18 mouse cellular contexts compared by ENCODE assay signal in the genomic region with DNA sequence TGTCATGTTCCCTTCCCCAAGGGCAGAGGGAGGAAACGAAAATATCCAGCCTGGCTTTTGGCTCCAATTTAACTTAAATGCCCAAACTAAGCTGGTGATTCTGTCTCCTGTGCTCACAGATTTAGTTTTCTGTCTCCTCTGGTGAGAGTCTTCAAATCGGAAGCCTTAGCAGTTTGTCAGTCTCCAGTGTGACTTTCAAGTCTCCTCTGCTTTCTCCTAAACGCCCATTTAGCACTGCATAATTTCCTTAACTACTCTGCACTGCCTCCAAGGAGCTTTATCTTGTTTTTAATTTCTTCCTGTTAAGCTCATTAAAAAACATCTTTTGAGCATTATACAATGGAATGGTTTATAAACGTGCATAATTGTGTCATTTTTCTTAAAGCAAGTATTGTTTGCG.
DNase-seq lines count a peak whose midpoint lies in the region; ATAC-seq and TF ChIP-seq lines count a peak whose summit lies in the region.
"Had no signal": no experiment of that assay in that cellular context is flagged by ENCODE, and none has a peak within 500 bp of the region (broad histone marks: within the 10 kb centered on the region; RNA-seq: fewer than 3 reads in every experiment).

No protein-coding gene starts in this region.

- no peak for TF ChIP-seq CTCF in left cerebral cortex, adult 2 months (IDR thresholded peaks at IDR 0.05)
- TF ChIP-seq CTCF in brain, embryonic 14.5 days (IDR thresholded peaks at IDR 0.05; ENCODE audit: borderline replicate concordance, extremely low read depth, insufficient read depth, insufficient read length): no peak

- 0 out of 2 replicates have a peak overlapping the region, but pooled peaks have one; percentile 40 for H3K27ac ChIP-seq in hindbrain, embryonic 15.5 days (replicated peaks)
- no peak overlapping the region for H3K27ac ChIP-seq in hindbrain, embryonic 10.5 days
- H3K27ac ChIP-seq in left cerebral cortex, adult 2 months: peak overlapping the region; percentile 33
- H3K27ac ChIP-seq: embryonic facial prominence, embryonic 12.5 days; gastrocnemius, adult 2 months had no signal

- 58% methylated on average over 5 of the region's 5 CpGs for WGBS in hindbrain, embryonic 15.5 days
- 72% methylated on average over 5 of the region's 5 CpGs for WGBS in hindbrain, embryonic 10.5 days

- intact Hi-C loops in left cerebral cortex, adult 2 months (cut with DNase I): no loop called here
- intact Hi-C loops in left cerebral cortex, postnatal 10 days (cut with DNase I): no loop called here

- H3K4me2 ChIP-seq in hindbrain, embryonic 15.5 days: no peak overlapping the region
- H3K4me2 ChIP-seq: embryonic facial prominence, embryonic 12.5 days; heart, embryonic 12.5 days had no signal

- no peaks in the 10 kb centered on the region for H3K27me3 ChIP-seq in hindbrain, embryonic 15.5 days
- H3K27me3 ChIP-seq in hindbrain, embryonic 10.5 days (ENCODE audit: insufficient read depth, poor library complexity, severe bottlenecking): no peaks in the 10 kb centered on the region
- H3K27me3 ChIP-seq: embryonic facial prominence, embryonic 12.5 days; heart, embryonic 12.5 days had no signal

- no peak overlapping the region for H3K4me3 ChIP-seq in hindbrain, embryonic 15.5 days
- no peak overlapping the region for H3K4me3 ChIP-seq in hindbrain, embryonic 10.5 days
- H3K4me3 ChIP-seq in left cerebral cortex, adult 2 months: no peak overlapping the region
- H3K4me3 ChIP-seq: embryonic facial prominence, embryonic 12.5 days; gastrocnemius, adult 2 months; heart, embryonic 12.5 days had no signal

- DNase-seq in hindbrain, embryonic 10.5 days (ENCODE audit: low spot score): no peak
- no peak for DNase-seq in left cerebral cortex, adult 2 months (ENCODE audit: extremely low spot score in 1 of 2, low spot score in 2 of 2)
- DNase-seq in left cerebral cortex, postnatal 10 days (ENCODE audit: extremely low spot score in 1 of 2, low spot score in 2 of 2): no peak
- DNase-seq in brain, adult 2 months (ENCODE audit: low read depth, low spot score): peak; percentile 50
- DNase-seq in brain, embryonic 14.5 days (ENCODE audit: low read depth): peak; percentile 32
- DNase-seq: adrenal gland, adult 8-10 months; adrenal gland, postnatal 36 days; cerebellum, adult 11-12 months; cerebellum, adult 9-10 months; cerebellum, postnatal 25 days; gastrocnemius, adult 2 months; gastrocnemius, postnatal 25 days had no signal

- no peak for ATAC-seq in hindbrain, embryonic 15.5 days (ENCODE audit: low FRiP score, low read depth)
- ATAC-seq: forebrain, embryonic 14.5 days; inflammation-experienced regulatory T-cells, adult 6 months; intestine, postnatal 0 days had no signal

- H3K36me3 ChIP-seq in hindbrain, embryonic 15.5 days: no peaks in the 10 kb centered on the region
- H3K36me3 ChIP-seq in hindbrain, embryonic 10.5 days: no peaks in the 10 kb centered on the region
- H3K36me3 ChIP-seq: embryonic facial prominence, embryonic 12.5 days; heart, embryonic 12.5 days had no signal

- TF ChIP-seq POLR2A in brain, embryonic 14.5 days (IDR thresholded peaks at IDR 0.05; ENCODE audit: borderline replicate concordance, extremely low read depth, insufficient read depth, insufficient read length, poor library complexity, severe bottlenecking): no peak

- H3K9me3 ChIP-seq in hindbrain, embryonic 15.5 days: no peaks in the 10 kb centered on the region
- H3K9me3 ChIP-seq in hindbrain, embryonic 10.5 days: no peaks in the 10 kb centered on the region
- H3K9me3 ChIP-seq: embryonic facial prominence, embryonic 12.5 days; heart, embryonic 12.5 days had no signal

- no peaks in the 10 kb centered on the region for H3K4me1 ChIP-seq in hindbrain, embryonic 15.5 days (replicated peaks)
- no peaks in the 10 kb centered on the region for H3K4me1 ChIP-seq in hindbrain, embryonic 10.5 days (replicated peaks)
- H3K4me1 ChIP-seq: embryonic facial prominence, embryonic 12.5 days; heart, embryonic 12.5 days had no signal

- H3K9ac ChIP-seq in hindbrain, embryonic 15.5 days: no peak overlapping the region
- H3K9ac ChIP-seq: embryonic facial prominence, embryonic 12.5 days; heart, embryonic 12.5 days had no signal

Comparison
In these comparisons a context has a peak if more than half of its experiments do, and no peak if none do; other contexts are left out.
1. DNase-seq: peak in brain, adult 2 months (single experiment) and brain, embryonic 14.5 days (single experiment); none in hindbrain, embryonic 10.5 days (single experiment), left cerebral cortex, adult 2 months (0 of 2) and left cerebral cortex, postnatal 10 days (0 of 2).